Mouse (Mus musculus) gastrocnemius, adult 2 months (tissue): ENCODE results near the gene P2ry12. TPM values are rescaled to one million over a fixed set of nuclear protein-coding genes. Genes with fewer than 3 reads are reported as not detected.
A peak's percentile ranks its signal among the peaks of the same experiment; 100 is the strongest.

Experiments used
- DNase-seq: peaks from one replicate; pipeline ENCODE4 v3.0.0; 2022
- H3K27ac ChIP-seq: fragments of 200-600 bp; 2 replicates; pipeline ENCODE4 v1.8.1; 2022; ENCODE audit warnings: mild to moderate bottlenecking
- H3K4me3 ChIP-seq: fragments of 200-600 bp; 2 replicates; pipeline ENCODE4 v1.8.1; 2022; ENCODE audit warnings: mild to moderate bottlenecking, moderate library complexity
- CTCF ChIP-seq: fragments of 200-600 bp; IDR thresholded peaks from 2 replicates; pipeline ENCODE4 v1.8.1; 2022; ENCODE audit warnings: antibody characterized with exemption, mild to moderate bottlenecking, moderate library complexity
- intact Hi-C: fragments of 180-260 bp; cut with DNase I; formaldehyde crosslinking; loops from one replicate; pipeline ENCODE4 v1.15.1; 2025
- total RNA-seq, 2 experiments: library from RNA; stranded (reverse); gene quantifications; 2 replicates each; pipeline ENCODE4 v1.2.3; 2021

The P2ry12 gene
- total RNA-seq, 2 experiments from 2014 or later = 0.38 to 0.42 TPM

DNA sequence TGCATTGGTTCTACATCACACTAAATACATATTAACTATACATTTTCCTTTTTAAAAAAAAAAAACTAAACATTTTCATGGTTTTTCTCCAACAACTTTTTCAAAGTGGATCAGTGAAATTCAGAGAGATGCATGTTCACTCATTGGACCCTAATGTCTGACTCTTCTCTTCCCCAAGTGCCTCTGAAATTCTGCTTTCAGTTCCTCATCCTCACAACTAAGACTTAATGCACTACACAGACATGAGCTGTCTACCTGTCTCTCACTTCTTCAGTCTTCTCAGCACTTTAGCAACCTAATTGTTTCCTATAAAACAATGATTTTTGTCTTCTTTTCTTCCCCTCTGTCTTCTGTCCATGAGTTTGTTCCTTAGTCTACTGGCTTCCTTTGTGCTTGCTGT, 37.3 kb downstream of the P2ry12 start:
- no peak for DNase-seq
- intact Hi-C loops = no loop called here

GRCm38 (mm10) chr3:59222303-59222702, 40.4 kb downstream of the P2ry12 start:
- intact Hi-C loops = no loop called here
- no peak for DNase-seq
- no peak overlapping the region for H3K27ac ChIP-seq
- H3K4me3 ChIP-seq = no peak overlapping the region
- no peak for TF ChIP-seq CTCF

More for the DNA sequence above, 37.3 kb downstream of the P2ry12 start:
- no peak overlapping the region for H3K27ac ChIP-seq
- no peak overlapping the region for H3K4me3 ChIP-seq
- no peak for TF ChIP-seq CTCF

GRCm38 (mm10) chr3:59219326-59219725, 43.3 kb downstream of the P2ry12 start:
- intact Hi-C loops = no loop called here
- no peak for DNase-seq
- Histone ChIP-seq H3K27ac (no peak overlapping the region), H3K4me3 (no peak overlapping the region)
- no peak for TF ChIP-seq CTCF

GRCm38 (mm10) chr3:59217211-59217610, 45.5 kb downstream of the P2ry12 start:
- intact Hi-C loops = no loop called here
- no peak overlapping the region for H3K4me3 ChIP-seq
- no peak for TF ChIP-seq CTCF
- no peak overlapping the region for H3K27ac ChIP-seq
- no peak for DNase-seq

DNA sequence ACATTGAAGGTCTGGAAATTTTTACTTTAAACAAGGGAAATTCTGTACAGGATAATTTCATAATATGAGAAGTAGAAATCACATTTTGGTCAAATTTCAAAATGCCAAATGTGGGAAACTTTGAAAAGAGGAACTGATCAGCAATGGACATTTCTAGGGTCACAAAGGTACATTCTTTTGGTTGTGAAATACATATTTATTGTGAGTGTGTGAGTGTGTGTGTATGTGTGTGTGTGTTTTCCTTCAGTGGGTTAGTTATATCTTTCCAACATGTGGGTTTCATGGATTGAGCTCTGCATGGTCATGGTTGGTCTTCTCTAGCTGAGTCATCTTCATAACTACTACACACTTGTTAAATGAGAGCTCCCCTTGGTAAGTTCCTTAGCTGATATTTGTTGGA, 50.3 kb downstream of the P2ry12 start:
- DNase-seq = no peak
- no peak for TF ChIP-seq CTCF
- Histone ChIP-seq H3K4me3 (no peak overlapping the region), H3K27ac (no peak overlapping the region)
- intact Hi-C loops = no loop called here

DNA sequence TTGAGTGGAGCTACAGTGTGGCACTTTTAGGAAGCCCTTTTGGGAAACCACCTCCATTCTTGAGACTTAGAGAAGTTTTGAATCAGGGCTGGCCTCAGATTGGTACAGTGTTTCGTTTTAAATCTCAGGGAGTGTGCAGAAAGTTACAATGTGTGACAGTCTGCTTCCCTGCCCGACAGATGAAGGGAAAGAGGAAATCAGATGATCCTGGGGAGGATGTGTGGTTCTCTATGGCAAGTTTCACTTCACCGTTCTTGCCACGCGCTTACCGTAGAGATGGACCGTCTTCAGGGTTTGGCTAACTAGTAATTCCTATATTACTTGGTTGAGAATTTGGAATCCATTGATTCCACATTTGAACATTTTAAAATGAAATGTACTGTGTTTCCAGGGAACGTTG, 50.9 kb downstream of the P2ry12 start:
- intact Hi-C loops = no loop called here
- no peak overlapping the region for H3K4me3 ChIP-seq
- no peak for TF ChIP-seq CTCF
- no peak for DNase-seq
- no peak overlapping the region for H3K27ac ChIP-seq

- DNase-seq = no peak
- TF ChIP-seq CTCF = no peak
- H3K4me3 ChIP-seq = peak within 1 kb of the TSS; percentile 4
- H3K27ac ChIP-seq = no peak within 1 kb of the TSS
- intact Hi-C loops = no loop called here
Observed at GRCm38 (mm10) chr3:59210727-59211126, 51.9 kb downstream of the P2ry12 start, which contains the start of gene P2ry13. Gene P2ry13 (minus strand): TSS chr3:59210882.

DNA sequence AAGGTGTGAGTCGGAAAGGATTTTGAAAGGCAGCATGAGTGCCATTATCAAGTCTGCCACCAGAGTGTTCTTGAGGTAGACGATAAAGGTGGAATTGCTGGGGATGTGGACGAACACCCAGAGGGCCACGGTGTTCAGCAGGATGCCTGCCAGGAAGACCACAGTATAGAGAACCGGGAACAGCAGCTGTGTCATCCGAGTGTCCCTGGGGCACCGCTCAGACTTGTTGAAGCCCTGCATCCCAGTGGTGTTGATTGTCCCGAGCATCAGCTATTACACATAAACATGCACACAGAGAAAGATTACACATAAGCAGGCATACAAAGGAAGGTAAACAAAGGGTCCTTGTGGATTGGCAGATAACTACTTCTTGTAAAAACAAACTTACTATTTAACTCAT, 52.6 kb downstream of the P2ry12 start:
- intact Hi-C loops = no loop called here
- Histone ChIP-seq H3K4me3 (peak overlapping the region; percentile 4), H3K27ac (no peak overlapping the region)
- TF ChIP-seq CTCF = no peak
- no peak for DNase-seq

DNA sequence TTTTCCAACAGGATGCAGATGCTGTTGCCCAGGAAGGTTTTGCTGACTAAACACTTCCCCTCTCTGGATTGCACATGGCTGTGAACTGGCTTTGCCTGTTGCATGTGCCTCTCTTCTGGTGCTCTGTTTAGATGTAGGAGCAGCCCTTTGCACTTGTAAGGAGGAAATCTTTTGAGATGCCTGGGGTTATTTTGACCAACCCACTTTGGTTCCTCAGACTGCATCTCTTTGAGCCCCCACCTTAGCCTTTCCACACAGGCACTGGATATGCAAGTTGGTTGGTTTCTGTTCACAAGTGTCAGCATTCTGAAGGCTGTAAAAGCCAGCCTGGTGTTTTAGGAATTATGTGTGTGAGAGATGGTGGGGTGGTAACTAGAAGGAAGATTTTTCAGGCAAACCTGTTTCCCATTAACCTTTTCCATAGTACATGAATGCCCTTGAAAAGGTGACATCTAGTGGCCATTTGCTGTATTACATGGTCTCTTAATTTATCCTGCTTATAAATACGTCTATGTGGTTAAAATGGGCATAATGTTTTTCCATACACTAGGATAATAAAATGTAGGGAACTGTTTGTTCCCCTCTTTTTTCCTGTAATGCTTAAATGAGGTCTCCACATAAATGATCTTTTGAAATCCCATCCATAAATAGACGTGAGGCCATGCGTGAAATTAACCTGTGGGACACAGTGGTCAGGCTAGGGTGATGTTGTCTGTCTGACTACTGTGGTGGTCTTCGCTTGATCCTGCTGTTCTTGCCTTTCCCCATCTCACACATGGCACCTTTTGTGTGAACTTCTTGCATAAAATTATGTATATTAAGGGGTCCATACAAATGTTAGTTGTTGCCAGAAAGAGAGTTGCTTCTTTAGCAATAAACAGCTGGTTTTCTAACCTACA, 53.8 kb downstream of the P2ry12 start:
- H3K4me3 ChIP-seq = peak overlapping the region; percentile 7; the same call in 1 of the 2 replicates
- no peak overlapping the region for H3K27ac ChIP-seq
- intact Hi-C loops = loop anchor here (1.0 to 2.0 kb wide), 2 partner anchors 88 to 130 kb away; no protein-coding TSS in a partner anchor
- DNase-seq = no peak
- peak; percentile 85 for TF ChIP-seq CTCF

GRCm38 (mm10) chr3:59205941-59206340, 56.7 kb downstream of the P2ry12 start:
- no peak for DNase-seq
- TF ChIP-seq CTCF = no peak
- Histone ChIP-seq H3K27ac (no peak overlapping the region), H3K4me3 (no peak overlapping the region)
- intact Hi-C loops = no loop called here

DNA sequence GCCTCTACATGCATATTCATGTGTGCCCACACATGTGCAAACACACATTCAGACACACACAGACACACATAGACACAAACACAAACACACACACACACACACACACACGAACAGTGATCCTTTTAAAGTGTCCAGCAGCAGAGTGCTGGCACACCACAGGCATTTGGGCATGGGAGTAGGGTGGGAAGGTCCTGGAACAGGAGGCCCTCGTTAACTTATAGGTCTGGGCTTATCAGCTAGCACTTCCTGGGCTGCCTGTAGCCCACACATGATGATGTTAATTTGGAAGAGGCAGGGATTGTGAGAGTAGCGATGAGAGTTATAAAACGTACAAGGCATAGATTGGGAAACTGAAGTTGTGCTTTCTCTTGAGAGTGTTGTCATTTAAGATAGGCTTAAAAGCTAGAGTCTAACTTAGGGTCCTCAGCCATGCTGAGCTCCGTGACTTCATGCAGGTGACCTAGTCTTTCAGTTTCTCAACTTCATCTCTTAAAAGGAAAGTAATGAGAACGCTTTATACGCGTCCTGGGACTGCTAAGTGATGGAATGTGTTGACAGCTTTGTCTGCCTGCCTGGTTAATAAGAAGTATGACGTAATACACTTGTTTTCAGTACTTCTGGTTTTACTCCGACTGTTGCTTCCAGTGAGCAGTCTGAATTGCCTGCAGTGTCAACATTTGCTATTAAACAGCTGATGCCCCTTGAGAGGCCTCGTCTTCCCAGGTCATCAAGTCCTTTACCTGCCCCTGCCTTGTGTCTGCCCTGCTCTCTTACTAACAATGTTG, 57.8 kb downstream of the P2ry12 start:
- H3K4me3 ChIP-seq = no peak overlapping the region
- DNase-seq = no peak
- intact Hi-C loops = no loop called here
- H3K27ac ChIP-seq = no peak overlapping the region
- TF ChIP-seq CTCF = no peak

- Histone ChIP-seq H3K4me3 (no peak overlapping the region), H3K27ac (no peak overlapping the region)
- intact Hi-C loops = no loop called here
- DNase-seq = no peak
- no peak for TF ChIP-seq CTCF
Observed at GRCm38 (mm10) chr3:59203802-59204520, 58.7 kb downstream of the P2ry12 start.
